Mouse (Mus musculus) G1E-ER4 (cell line): ENCODE data around the gene Eef1akmt2. TPM values are rescaled to one million over a fixed set of nuclear protein-coding genes. Genes with fewer than 3 reads are reported as not detected.

ENCODE experiments used
- GATA1 ChIP-seq: IDR thresholded peaks from one replicate; pipeline ENCODE4 v1.8.0; 2012; ENCODE audit warnings: low read length, inconsistent platforms
- polyA plus RNA-seq: library from polyadenylated mRNA; stranded (reverse); fragments of >175 nt; gene quantifications from 2 replicates; pipeline ENCODE4 v1.2.3, GENCODE M21; 2012

The Eef1akmt2 gene
- polyA plus RNA-seq, 1 experiment = 15.9 TPM

DNA sequence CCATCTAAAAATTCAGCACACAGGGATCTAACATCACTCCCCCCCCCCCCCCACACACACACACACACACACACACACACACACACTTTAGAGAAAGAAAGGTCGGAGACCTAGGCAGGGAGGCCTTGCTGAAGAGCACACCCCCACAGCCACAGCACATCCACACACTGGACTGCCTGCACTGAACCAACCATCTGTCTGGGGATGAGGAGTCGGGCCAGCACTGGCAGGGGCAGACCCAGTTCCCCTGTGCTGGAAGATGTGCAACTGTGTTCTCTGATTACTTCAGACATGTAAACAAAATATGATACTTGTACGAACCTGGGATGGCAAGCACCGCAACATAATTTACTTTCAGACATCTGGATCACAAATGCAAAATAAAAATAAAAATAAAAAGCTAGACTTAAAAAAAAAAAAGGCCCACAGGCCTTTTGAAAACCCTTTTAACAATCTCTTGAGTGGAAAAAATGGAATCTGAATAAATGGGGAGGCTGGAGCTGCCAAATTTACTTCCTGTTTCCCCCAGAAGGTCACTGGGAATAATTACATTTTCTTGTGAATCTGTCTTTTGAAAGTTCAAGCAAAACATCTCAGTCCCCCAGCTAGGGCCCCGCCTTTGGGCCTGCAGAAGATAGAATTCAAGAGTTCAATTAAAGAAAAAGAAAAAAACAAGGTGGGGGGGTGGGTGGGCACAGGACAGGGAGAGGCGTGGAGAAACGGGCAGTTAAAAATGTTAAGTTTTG, 44.2 kb downstream of the Eef1akmt2 start:
- no peak for TF ChIP-seq GATA1

GRCm38 (mm10) chr7:132806926-132807857, 45.3 kb downstream of the Eef1akmt2 start:
- no peak for TF ChIP-seq GATA1

GRCm38 (mm10) chr7:132806286-132806685, 46.2 kb downstream of the Eef1akmt2 start:
- TF ChIP-seq GATA1 = no peak

- TF ChIP-seq GATA1 = no peak
Measured at GRCm38 (mm10) chr7:132804951-132805350, 47.5 kb downstream of the Eef1akmt2 start.

DNA sequence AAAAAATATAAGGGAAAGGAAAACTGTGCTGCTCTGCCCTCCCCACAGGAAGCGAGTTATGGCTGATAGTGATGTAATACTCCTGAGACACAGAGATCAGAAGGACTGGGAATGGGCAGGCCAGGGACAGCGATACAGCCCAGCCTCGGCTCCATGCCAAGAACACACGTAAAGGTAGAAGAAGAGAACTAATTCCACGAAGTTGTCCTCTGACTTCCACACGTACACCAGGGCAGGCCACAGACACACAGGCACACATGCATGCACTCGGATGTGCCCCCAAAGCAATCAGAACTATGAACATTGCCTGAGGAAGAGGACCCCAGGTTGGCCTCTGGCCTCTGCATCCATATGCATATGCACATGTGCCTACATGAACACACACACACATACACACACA, 48.0 kb downstream of the Eef1akmt2 start:
- TF ChIP-seq GATA1 = no peak

DNA sequence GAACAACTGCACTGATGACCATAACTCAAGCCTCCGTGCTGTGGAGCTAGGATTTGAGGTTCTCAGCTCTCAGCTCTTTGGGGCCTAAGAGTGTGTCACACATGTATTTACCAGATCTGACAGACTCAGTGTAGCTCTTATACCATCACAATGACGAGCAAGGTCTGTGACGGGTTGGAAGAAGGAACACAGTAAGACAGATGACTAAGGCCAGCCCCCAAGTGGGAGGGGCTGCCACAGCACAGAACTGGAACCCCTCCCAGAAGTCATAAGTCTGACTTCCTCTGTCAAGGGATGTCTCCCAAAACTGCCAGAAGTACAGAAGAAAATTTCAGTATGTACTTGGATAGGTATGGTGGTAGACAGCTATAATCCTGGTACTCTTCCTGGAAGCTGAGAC, 48.5 kb downstream of the Eef1akmt2 start:
- TF ChIP-seq GATA1 = no peak

GRCm38 (mm10) chr7:132803336-132803735, 49.1 kb downstream of the Eef1akmt2 start:
- no peak for TF ChIP-seq GATA1

DNA sequence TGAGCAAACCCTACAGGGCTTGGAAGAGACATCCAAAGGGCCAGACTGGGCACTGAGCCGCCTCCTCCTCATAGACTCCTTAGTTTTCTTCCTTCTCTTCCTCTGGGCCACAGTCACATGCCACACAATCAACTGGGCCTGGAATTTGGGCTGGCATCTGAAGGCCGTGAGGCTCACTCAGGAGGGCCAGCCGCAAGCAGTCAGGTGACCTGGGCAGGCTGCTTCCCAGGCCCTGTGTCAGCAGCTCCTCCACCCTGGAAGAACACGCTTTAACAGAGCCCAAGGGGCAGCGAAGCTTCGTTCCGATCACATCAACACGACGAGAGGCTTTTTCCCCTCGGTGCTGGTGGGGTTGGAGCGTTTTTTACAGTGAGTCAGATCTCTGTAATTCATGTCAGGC, 49.8 kb downstream of the Eef1akmt2 start:
- no peak for TF ChIP-seq GATA1

- TF ChIP-seq GATA1 = no peak
Measured at GRCm38 (mm10) chr7:132802066-132802465, 50.4 kb downstream of the Eef1akmt2 start.

DNA sequence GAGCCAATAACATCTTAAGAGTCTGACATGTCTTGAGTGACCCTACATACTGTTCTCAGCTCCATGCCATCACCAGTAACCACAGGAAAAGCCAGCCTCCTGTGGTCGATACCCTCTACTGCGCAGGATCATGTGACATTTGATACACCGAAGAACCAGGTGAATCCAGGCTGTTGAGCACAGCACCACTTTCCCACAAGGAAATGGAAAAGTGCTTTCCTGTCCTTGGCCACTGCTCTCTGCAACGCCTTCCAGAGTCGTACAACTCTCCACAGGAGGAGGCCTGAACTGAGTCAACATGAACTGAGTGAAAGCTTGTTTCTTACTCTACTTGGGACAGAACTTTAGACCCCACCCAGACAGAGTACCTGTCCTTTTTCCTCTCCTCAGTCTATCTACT, 51.0 kb downstream of the Eef1akmt2 start:
- TF ChIP-seq GATA1 = no peak

DNA sequence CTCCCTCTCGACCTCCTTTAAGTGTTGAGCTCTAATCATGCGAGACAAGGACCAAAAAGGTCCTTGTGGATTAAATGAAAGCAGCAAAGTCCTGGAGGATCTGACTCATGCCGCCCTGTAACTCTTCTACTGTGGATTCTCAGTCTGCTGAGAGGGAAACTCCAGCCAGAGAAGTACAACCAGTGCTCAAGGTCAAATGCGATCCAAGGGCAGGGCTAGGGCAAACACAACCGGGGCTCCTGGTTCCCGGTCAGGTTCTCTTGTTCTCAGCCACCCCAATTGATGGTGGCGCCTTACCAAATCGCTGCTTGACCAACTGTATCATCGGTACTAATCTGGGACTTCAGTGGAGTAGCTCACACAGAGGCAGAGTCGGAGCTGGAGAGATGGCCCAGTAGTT, 51.6 kb downstream of the Eef1akmt2 start:
- no peak for TF ChIP-seq GATA1

DNA sequence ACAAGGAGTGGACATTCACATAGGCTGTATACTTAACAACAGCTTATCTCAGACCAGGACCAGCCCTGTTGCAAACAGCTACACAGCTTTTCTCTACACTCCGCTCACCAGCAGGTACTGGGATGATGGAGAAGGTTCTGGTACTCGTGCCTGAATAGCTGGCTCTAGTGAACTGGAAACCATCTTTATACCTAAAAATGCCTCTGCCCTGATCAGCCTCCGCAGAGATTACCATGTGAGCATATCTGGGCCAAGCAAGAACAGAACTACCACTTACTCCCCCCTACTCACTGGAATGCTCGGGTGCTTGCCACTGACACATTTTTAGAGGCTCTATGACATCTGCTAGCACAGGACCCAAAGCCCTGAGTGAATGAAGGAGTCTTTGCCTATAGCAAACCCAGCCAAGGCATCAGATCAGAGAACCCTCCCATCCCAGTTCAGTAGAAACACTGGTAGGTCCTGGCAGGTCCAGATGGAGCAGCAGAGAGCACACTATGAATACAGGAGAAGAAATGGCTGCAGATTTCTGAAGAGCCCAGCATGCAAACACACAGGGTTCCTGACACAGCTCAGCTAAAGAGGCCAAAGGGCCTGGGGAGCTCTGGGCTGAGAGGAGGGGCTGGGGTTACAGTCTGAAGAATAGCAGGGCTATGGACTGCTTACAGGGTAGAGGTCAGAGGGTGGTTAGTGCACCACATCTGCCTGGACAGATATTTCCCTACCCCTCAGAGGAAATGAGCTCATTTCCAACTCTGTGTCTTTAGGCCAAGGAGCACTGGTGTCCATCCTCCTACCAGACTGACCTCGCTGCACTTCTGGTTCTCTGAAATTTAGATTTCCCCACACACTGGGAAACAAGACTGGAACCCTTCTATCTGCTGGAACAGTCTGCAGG, 53.1 kb downstream of the Eef1akmt2 start:
- TF ChIP-seq GATA1 = no peak

DNA sequence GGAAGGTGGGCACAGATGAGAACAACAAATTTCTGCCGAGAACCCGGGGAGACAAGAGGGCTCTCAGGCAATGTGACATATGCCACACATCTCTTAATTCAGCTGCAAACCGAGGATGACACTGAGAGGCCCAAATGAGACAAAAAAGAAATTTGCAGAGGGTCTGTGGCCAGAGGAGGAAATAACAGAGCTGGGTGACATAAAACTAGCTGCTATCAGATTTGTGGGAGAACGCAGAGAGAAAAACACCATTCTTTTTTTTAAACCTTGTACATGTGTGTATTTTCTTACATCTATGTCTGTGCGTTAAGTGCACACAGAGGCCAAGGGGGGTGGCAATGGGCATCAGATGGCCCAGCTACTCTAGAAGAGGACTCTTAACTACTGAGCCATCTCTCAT, 57.3 kb downstream of the Eef1akmt2 start:
- TF ChIP-seq GATA1 = no peak

DNA sequence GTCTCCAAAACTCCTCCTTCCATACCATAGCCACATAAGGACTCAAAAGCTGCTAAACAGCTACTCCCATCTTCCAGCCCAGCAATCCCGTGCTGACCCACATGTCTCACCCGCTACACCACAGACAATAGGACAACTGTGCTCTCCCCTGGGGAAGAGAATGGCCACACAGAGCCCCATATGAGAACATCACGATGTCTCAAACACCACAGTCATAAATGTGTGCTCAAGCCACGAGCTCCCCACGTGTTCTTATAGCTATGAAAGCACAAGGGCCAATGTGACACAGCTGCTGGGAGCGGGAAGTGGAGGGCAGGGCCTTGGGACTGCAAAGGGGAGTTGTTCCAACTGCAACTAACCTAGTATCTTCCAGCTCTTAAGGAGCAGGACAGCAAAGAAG, 59.0 kb downstream of the Eef1akmt2 start:
- no peak for TF ChIP-seq GATA1

- no peak for TF ChIP-seq GATA1
Measured at GRCm38 (mm10) chr7:132790447-132791219, 61.8 kb downstream of the Eef1akmt2 start.

DNA sequence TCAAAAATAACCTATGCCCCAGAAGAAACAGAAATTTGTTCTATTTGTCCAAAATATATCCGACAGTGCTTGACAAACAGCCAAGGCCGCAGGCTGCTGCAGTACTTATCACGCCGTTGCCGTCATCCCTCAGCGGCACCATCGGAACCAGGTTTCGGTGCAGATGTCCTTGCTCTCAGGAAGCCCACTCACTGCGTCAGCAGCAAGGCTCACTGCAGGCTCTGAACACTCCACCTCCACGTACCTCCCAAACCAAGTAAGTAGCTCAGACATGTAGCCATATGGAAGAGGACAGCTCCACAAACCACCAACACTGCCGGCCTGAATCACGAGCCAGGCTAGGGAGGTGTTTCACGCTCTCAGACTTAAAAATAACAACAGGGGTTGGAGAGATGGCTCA, 63.6 kb downstream of the Eef1akmt2 start:
- TF ChIP-seq GATA1 = no peak
